Mouse (Mus musculus): ENCODE results near the gene Usb1. TPM values are rescaled to one million over a fixed set of nuclear protein-coding genes. Genes with fewer than 3 reads are reported as not detected.

Gene Usb1
- polyA plus RNA-seq (2014; fragmentation: Illumina TruSeq; extraction: RNeasy Lipid Tissue Mini Kit (QIAGEN cat#74804); ENCODE audit: low read depth, low replicate concordance) = 1.0 TPM

GRCm38 (mm10) chr8:95331720-95332436 is at the start of gene Usb1, which contains the start of gene Zfp319:
Gene Usb1 (plus strand): TSS chr8:95332284.
Gene Zfp319 (minus strand): TSS chr8:95331950.

GRCm38 (mm10) chr8:95306431-95306830 is 25.7 kb upstream of the Usb1 start, which contains the start of gene Cngb1:
Gene Cngb1 (minus strand): TSS chr8:95306585.

GRCm38 (mm10) chr8:95310342-95310970 is 21.6 kb upstream of the Usb1 start, which contains the start of gene Tepp:
Gene Tepp (plus strand): TSS chr8:95310566.

GRCm38 (mm10) chr8:95352151-95352870 is 20.2 kb downstream of the Usb1 start, which contains the start of gene Mmp15:
Gene Mmp15 (plus strand): TSS chr8:95352268.

Other genes with a start within 250 kb of the Usb1 start
- gene Kifc3, start 129.5 kb upstream of the Usb1 start, polyA plus RNA-seq (2014; fragmentation: Illumina TruSeq; extraction: RNeasy Lipid Tissue Mini Kit (QIAGEN cat#74804); ENCODE audit: low read depth, low replicate concordance) = 1.7 TPM
- gene Cngb1, start 25.7 kb upstream of the Usb1 start, polyA plus RNA-seq (2014; fragmentation: Illumina TruSeq; extraction: RNeasy Lipid Tissue Mini Kit (QIAGEN cat#74804); ENCODE audit: low read depth, low replicate concordance) = not detected
- gene Tepp, start 21.7 kb upstream of the Usb1 start, polyA plus RNA-seq (2014; fragmentation: Illumina TruSeq; extraction: RNeasy Lipid Tissue Mini Kit (QIAGEN cat#74804); ENCODE audit: low read depth, low replicate concordance) = not detected
- 0.89 TPM for gene Zfp319, start 334 bp upstream of the Usb1 start, polyA plus RNA-seq (2014; fragmentation: Illumina TruSeq; extraction: RNeasy Lipid Tissue Mini Kit (QIAGEN cat#74804); ENCODE audit: low read depth, low replicate concordance)
- 0.16 TPM for gene Mmp15, start 20.0 kb downstream of the Usb1 start, polyA plus RNA-seq (2014; fragmentation: Illumina TruSeq; extraction: RNeasy Lipid Tissue Mini Kit (QIAGEN cat#74804); ENCODE audit: low read depth, low replicate concordance)
- 35.4 TPM for gene Cfap20, start 102.6 kb downstream of the Usb1 start, polyA plus RNA-seq (2014; fragmentation: Illumina TruSeq; extraction: RNeasy Lipid Tissue Mini Kit (QIAGEN cat#74804); ENCODE audit: low read depth, low replicate concordance)
- 135 TPM for gene Csnk2a2, start 157.8 kb downstream of the Usb1 start, polyA plus RNA-seq (2014; fragmentation: Illumina TruSeq; extraction: RNeasy Lipid Tissue Mini Kit (QIAGEN cat#74804); ENCODE audit: low read depth, low replicate concordance)
- gene Ccdc113, start 201.8 kb downstream of the Usb1 start, polyA plus RNA-seq (2014; fragmentation: Illumina TruSeq; extraction: RNeasy Lipid Tissue Mini Kit (QIAGEN cat#74804); ENCODE audit: low read depth, low replicate concordance) = not detected
- not detected for gene Prss54, start 244.1 kb downstream of the Usb1 start, polyA plus RNA-seq (2014; fragmentation: Illumina TruSeq; extraction: RNeasy Lipid Tissue Mini Kit (QIAGEN cat#74804); ENCODE audit: low read depth, low replicate concordance)

Measured in kidney, adult 10 weeks (tissue).